Mouse (Mus musculus) large intestine, adult 2 months (tissue): Measurements from ENCODE around the gene Cfap97d2. TPM values are rescaled to one million over a fixed set of nuclear protein-coding genes. Genes with fewer than 3 reads are reported as not detected.
A peak's percentile ranks its signal among the peaks of the same experiment; 100 is the strongest.

Source experiments
- DNase-seq: peaks from one replicate; pipeline ENCODE4 v3.0.0-alpha.2; 2012; ENCODE audit warnings: low read depth, low spot score
- WGBS: fragments of 180-500 bp; shearing (Covaris S2); methylation state at CpG from one replicate; pipeline ENCODE4 v1.1.7; 2018; 5-methylcytosine and 5-hydroxymethylcytosine counted together
- polyA plus RNA-seq: library from polyadenylated mRNA; depleted of rRNA; stranded (reverse); fragments of >200 nt; gene quantifications from 2 replicates; pipeline ENCODE4 v1.2.3, GENCODE M21; 2012

Cfap97d2 gene
- polyA plus RNA-seq, 1 experiment: 0.12 TPM

- no peak for DNase-seq
- WGBS: 81% methylated on average over 16 of the region's 16 CpGs
Measured at GRCm38 (mm10) chr8:13685674-13686314, 19.9 kb upstream of the Cfap97d2 start.

GRCm38 (mm10) chr8:13686426-13686825, 19.3 kb upstream of the Cfap97d2 start:
- DNase-seq: no peak
- WGBS: 28% methylated on average over 7 of the region's 7 CpGs

- DNase-seq: no peak
- 83% methylated on average over 8 of the region's 8 CpGs for WGBS
Measured at GRCm38 (mm10) chr8:13687101-13687717, 18.5 kb upstream of the Cfap97d2 start.

- DNase-seq: no peak
- WGBS: 81% methylated on average over 4 of the region's 4 CpGs
Measured at GRCm38 (mm10) chr8:13687941-13688340, 17.7 kb upstream of the Cfap97d2 start.

- no peak for DNase-seq
- 79% methylated on average over 6 of the region's 6 CpGs for WGBS
Measured at GRCm38 (mm10) chr8:13688461-13688860, 17.2 kb upstream of the Cfap97d2 start.

- WGBS: 93% methylated on average over 5 of the region's 5 CpGs
Measured at GRCm38 (mm10) chr8:13689331-13689730, 16.4 kb upstream of the Cfap97d2 start.

GRCm38 (mm10) chr8:13692302-13693066, 13.2 kb upstream of the Cfap97d2 start:
- 74% methylated on average over 10 of the region's 10 CpGs for WGBS

More at GRCm38 (mm10) chr8:13689331-13689730, 16.4 kb upstream of the Cfap97d2 start:
- no peak for DNase-seq

GRCm38 (mm10) chr8:13694735-13695134, 11.0 kb upstream of the Cfap97d2 start:
- 17% methylated on average over 12 of the region's 12 CpGs for WGBS
- no peak for DNase-seq

More at GRCm38 (mm10) chr8:13692302-13693066, 13.2 kb upstream of the Cfap97d2 start:
- no peak for DNase-seq

GRCm38 (mm10) chr8:13695203-13695867, 10.4 kb upstream of the Cfap97d2 start:
- DNase-seq: no peak
- 38% methylated on average over 10 of the region's 10 CpGs for WGBS

GRCm38 (mm10) chr8:13696157-13696556, 9.5 kb upstream of the Cfap97d2 start:
- 20% methylated on average over 4 of the region's 4 CpGs for WGBS
- no peak for DNase-seq

GRCm38 (mm10) chr8:13697196-13697595, 8.5 kb upstream of the Cfap97d2 start:
- no peak for DNase-seq
- WGBS: 78% methylated on average over 8 of the region's 8 CpGs

GRCm38 (mm10) chr8:13697681-13698080, 8.0 kb upstream of the Cfap97d2 start:
- 26% methylated on average over 8 of the region's 8 CpGs for whole genome bisulfite sequencing
- DNase-seq: no peak

GRCm38 (mm10) chr8:13698281-13698680, 7.4 kb upstream of the Cfap97d2 start:
- peak; percentile 85 for DNase-seq
- 21% methylated on average over 3 of the region's 3 CpGs for WGBS

- DNase-seq: no peak
- WGBS: 68% methylated on average over 5 of the region's 5 CpGs
Measured at GRCm38 (mm10) chr8:13699323-13699949, 6.3 kb upstream of the Cfap97d2 start.

GRCm38 (mm10) chr8:13702755-13703154, 2.9 kb upstream of the Cfap97d2 start:
- 70% methylated on average over 4 of the region's 4 CpGs for WGBS
- no peak for DNase-seq

GRCm38 (mm10) chr8:13703756-13704155, 1.9 kb upstream of the Cfap97d2 start:
- WGBS: 89% methylated on average over 6 of the region's 6 CpGs
- no peak for DNase-seq

GRCm38 (mm10) chr8:13704301-13704700, 1.4 kb upstream of the Cfap97d2 start:
- DNase-seq: no peak
- WGBS: 92% methylated on average over 4 of the region's 4 CpGs

- DNase-seq: no peak
- 87% methylated on average over 5 of the region's 5 CpGs for WGBS
Measured at GRCm38 (mm10) chr8:13706918-13707317, 1.2 kb downstream of the Cfap97d2 start.

GRCm38 (mm10) chr8:13708514-13708913, 2.8 kb downstream of the Cfap97d2 start:
- DNase-seq: no peak

GRCm38 (mm10) chr8:13718980-13719379, 13.3 kb downstream of the Cfap97d2 start:
- WGBS: 96% methylated on average over 8 of the region's 8 CpGs
- no peak for DNase-seq

More at GRCm38 (mm10) chr8:13708514-13708913, 2.8 kb downstream of the Cfap97d2 start:
- WGBS: 97% methylated on average over 5 of the region's 5 CpGs
